ENCODE assay signal across 8 mouse cellular contexts in genomic region chr5:148241932-148242331, GRCm38 (mm10).
DNase-seq lines count a peak whose midpoint lies in the region; ATAC-seq and TF ChIP-seq lines count a peak whose summit lies in the region.

No protein-coding gene starts in this region.

- TF ChIP-seq POLR2A in lung, adult 2 months (IDR thresholded peaks at IDR 0.05; ENCODE audit: borderline replicate concordance, extremely low read depth, low read depth, low read length) = no peak

- peak; percentile 90 for TF ChIP-seq CTCF in E14TG2a.4 (conservative IDR thresholded peaks at IDR 0.05; ENCODE audit: low read length)
- TF ChIP-seq CTCF in lung, adult 2 months (IDR thresholded peaks at IDR 0.05; ENCODE audit: insufficient read depth, low read length) = peak; percentile 98

- 0 out of 2 replicates have a peak, but pooled peaks cover 3% of the 10 kb centered on the region for H3K36me3 ChIP-seq in E14TG2a.4 (ENCODE audit: insufficient read depth, low read length)

- intact Hi-C loops in gastrocnemius, postnatal 14 days (cut with DNase I; ENCODE audit: low total_unique reads) = loop anchor here (2.0 kb wide), 1 partner anchor 287 kb away; no protein-coding TSS in a partner anchor

- DNase-seq in adipocyte (ENCODE audit: low spot score) = peak; percentile 81
- peak; percentile 60 to 79 for DNase-seq in cerebellum, postnatal 4 days (ENCODE audit: low spot score in 2 of 2)
- DNase-seq in gastrocnemius, postnatal 14 days = peak; percentile 57
- DNase-seq in kidney, postnatal 4 days = peak; percentile 82
- peak; percentile 54 for DNase-seq in lung, adult 2 months
- DNase-seq in retina, postnatal 1 day = peak; percentile 82

- H3K9me3 ChIP-seq in E14TG2a.4 (ENCODE audit: low read length) = peaks cover 24% of the 10 kb centered on the region

- H3K4me3 ChIP-seq in E14TG2a.4 (replicated peaks; ENCODE audit: low read length) = no peak overlapping the region
- no peak overlapping the region for H3K4me3 ChIP-seq in lung, adult 2 months (replicated peaks; ENCODE audit: extremely low read depth, low read depth, low read length)

- H3K4me1 ChIP-seq in E14TG2a.4 (replicated peaks; ENCODE audit: low read depth, low read length) = peaks cover 15% of the 10 kb centered on the region
- no peaks in the 10 kb centered on the region for H3K4me1 ChIP-seq in lung, adult 2 months (ENCODE audit: control insufficient read depth, insufficient read depth, low read length)

- no peak for ATAC-seq in erythroid progenitor cell, adult 5-6 weeks (replicated peaks; ENCODE audit: low FRiP score, poor library complexity, severe bottlenecking)

- WGBS in lung, adult 2 months = 8% methylated on average over 7 of the region's 7 CpGs

- H3K27me3 ChIP-seq in E14TG2a.4 (ENCODE audit: insufficient read depth, low read length) = no peaks in the 10 kb centered on the region
